Mouse (Mus musculus) hindbrain, postnatal 0 days (tissue): Measurements from ENCODE around the gene Ahnak. TPM values are rescaled to one million over a fixed set of nuclear protein-coding genes. Genes with fewer than 3 reads are reported as not detected.
A peak's percentile ranks its signal among the peaks of the same experiment; 100 is the strongest.

ENCODE experiments used
- ATAC-seq: fragments of 200-750 bp; cut with Nextera tagmentation; 2 replicates; pipeline ENCODE4 v1.8.0; 2017; ENCODE audit warnings: mild to moderate bottlenecking, moderate TSS enrichment, moderate library complexity
- DNase-seq: peaks from one replicate; pipeline ENCODE4 v3.0.0-alpha.2; 2015; ENCODE audit warnings: low spot score
- H3K27ac ChIP-seq: fragments of 300-500 bp; sonication (generic); 2 replicates; pipeline ENCODE4 v1.5.1; 2014; ENCODE audit warnings: mild to moderate bottlenecking
- H3K27me3 ChIP-seq: fragments of 300-500 bp; sonication (generic); 2 replicates; pipeline ENCODE4 v1.6.1; 2014; ENCODE audit warnings: low read length, mixed read lengths; ENCODE audit not compliant: insufficient read depth
- H3K36me3 ChIP-seq: fragments of 300-500 bp; sonication (generic); 2 replicates; pipeline ENCODE4 v1.6.1; 2014; ENCODE audit warnings: low read length, mixed read lengths; ENCODE audit not compliant: insufficient read depth
- H3K4me1 ChIP-seq: fragments of 300-500 bp; sonication (generic); 2 replicates; pipeline ENCODE4 v1.6.1; 2014; ENCODE audit warnings: antibody characterized with exemption, low read length, mixed read lengths; ENCODE audit not compliant: insufficient read depth
- H3K4me2 ChIP-seq: fragments of 300-500 bp; sonication (generic); 2 replicates; pipeline ENCODE4 v1.6.1; 2014; ENCODE audit warnings: low read depth, mild to moderate bottlenecking, low read length, moderate library complexity, mixed read lengths
- H3K4me3 ChIP-seq: fragments of 300-500 bp; sonication (generic); 2 replicates; pipeline ENCODE4 v1.5.1; 2014; ENCODE audit warnings: low read length
- H3K9ac ChIP-seq: fragments of 300-500 bp; sonication (generic); replicated peaks from 2 replicates; pipeline ENCODE4 v1.6.1; 2014; ENCODE audit warnings: mild to moderate bottlenecking, low read length, moderate library complexity, mixed read lengths
- H3K9me3 ChIP-seq: fragments of 300-500 bp; sonication (generic); 2 replicates; pipeline ENCODE4 v1.6.1; 2016; ENCODE audit warnings: low read length, mixed read lengths
- CTCF ChIP-seq: IDR thresholded peaks from 2 replicates; pipeline ENCODE4 v1.5.1; 2016; ENCODE audit warnings: antibody characterized with exemption, control low read depth, low read depth
- WGBS: fragments of 180-500 bp; shearing (Covaris S2); extraction: QIAGEN DNeasy Blood & Tissue Kit; methylation state at CpG from one replicate; pipeline ENCODE4 v1.1.7; 2014; 5-methylcytosine and 5-hydroxymethylcytosine counted together
- polyA plus RNA-seq: library from polyadenylated mRNA; unstranded; fragments of >200 nt; fragmentation: Nextera tagmentation; extraction: Ambion mirVana; gene quantifications from 2 replicates; pipeline ENCODE4 v1.2.1, GENCODE M21; 2015
- total RNA-seq: library from RNA; depleted of rRNA; stranded (reverse); fragments of >200 nt; gene quantifications from 2 replicates; pipeline ENCODE4 v1.2.3, GENCODE M21; 2014

The Ahnak gene
- total and polyA plus RNA-seq, 2 experiments from 2014 or later = 6.1 to 11.2 TPM

DNA sequence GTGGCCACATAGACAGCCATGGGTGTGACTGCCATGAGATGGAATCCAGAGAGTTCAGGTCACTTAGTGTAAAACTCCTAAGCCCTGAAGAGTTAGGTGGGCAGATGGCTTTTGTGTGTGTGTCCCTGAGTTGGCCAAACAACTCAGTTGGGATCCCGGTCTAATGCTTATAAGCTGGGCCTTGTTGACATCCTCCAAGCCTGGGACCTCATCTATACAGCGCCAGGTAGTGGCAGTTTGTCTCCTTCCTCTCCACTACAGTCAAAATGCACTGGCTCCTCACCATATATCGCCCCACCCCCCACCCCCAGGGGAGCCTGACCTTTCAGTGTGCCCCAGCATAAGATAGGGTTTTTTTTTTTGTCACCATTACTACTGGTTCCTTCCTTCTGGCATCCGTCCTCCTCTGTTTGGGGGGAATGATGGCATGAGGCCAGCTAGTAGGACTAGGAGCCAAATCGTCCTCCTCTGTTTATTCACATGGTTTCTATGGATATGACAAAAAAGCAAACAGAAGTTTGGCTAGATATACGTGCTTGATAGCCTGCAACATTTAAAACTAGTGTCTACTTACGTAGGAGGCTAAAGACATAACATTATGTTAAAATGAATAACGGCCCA is 80.7 kb downstream of the Ahnak start:
- no peak overlapping the region for H3K4me3 ChIP-seq
- H3K27ac ChIP-seq = peak overlapping the region; percentile 33; the same call in 1 of the 2 replicates
- H3K4me2 ChIP-seq = no peak overlapping the region
- peaks cover 14% of the 10 kb centered on the region for H3K4me1 ChIP-seq
- DNase-seq = peak; percentile 53
- H3K36me3 ChIP-seq = no peaks in the 10 kb centered on the region
- no peak for TF ChIP-seq CTCF
- no peak for ATAC-seq
- 43% methylated on average over 8 of the region's 8 CpGs for WGBS
- H3K27me3 ChIP-seq = no peaks in the 10 kb centered on the region
- no peaks in the 10 kb centered on the region for H3K9me3 ChIP-seq
- H3K9ac ChIP-seq = no peak overlapping the region

DNA sequence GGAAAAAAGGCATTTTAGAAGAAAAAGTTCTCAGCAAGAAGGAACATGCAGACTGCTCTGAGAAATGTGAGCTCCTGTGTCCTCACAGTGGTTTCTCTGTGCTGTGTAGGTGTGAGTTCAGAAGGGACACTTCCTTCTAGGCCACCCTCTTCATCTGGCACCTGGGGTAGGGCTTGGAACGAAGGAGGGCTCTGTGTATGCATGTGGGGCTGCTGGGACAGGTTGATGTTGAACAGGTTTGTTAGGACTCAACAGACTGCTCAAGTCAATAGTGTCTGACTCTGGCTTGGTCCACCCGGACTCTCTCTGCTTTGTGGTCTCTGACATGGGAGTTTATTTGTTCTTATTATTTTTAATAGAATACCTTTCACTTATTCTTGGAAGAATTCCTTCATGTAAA is 81.2 kb downstream of the Ahnak start:
- peak overlapping the region; percentile 33; the same call in 1 of the 2 replicates for H3K27ac ChIP-seq
- 65% methylated on average over 2 of the region's 2 CpGs for WGBS
- DNase-seq (no peak), ATAC-seq (no peak)
- H3K4me2 ChIP-seq = no peak overlapping the region
- no peak for TF ChIP-seq CTCF
- H3K27me3 ChIP-seq = no peaks in the 10 kb centered on the region
- H3K9ac ChIP-seq = no peak overlapping the region
- H3K9me3 ChIP-seq = no peaks in the 10 kb centered on the region
- peaks cover 14% of the 10 kb centered on the region for H3K4me1 ChIP-seq
- no peak overlapping the region for H3K4me3 ChIP-seq
- H3K36me3 ChIP-seq = no peaks in the 10 kb centered on the region

DNA sequence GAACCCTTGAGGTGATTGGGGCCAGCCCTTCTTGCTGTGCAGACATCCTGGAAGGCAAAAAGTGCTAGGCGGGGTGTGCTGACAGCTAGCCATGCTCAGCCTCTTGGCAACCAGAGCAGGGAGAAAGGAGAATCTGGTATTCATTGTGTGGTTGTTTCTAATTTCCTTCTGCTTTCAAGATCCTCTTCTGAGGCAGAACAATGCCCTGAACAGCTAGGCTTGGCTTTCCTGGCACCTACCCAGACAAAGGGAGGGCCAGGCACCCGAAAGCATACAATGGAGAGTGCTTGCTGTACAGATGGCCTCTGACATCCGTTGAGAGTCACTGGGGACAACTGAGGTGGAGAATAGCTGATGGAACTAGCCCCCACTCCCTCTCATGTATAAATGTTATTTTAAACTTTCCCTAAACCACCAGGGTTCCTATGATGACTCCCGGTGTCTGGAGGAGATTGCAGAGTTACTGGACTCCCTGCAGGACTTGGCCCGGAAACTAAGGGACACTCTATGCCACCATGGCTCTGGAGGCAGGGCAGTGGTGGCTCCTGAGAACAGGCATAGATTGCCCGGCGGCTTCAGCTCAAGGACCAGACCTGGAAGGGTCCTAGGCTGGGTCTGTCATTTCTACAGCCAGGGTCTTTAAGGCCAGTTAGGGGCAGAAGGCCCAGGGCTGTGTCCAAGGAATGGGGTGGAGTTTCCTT is 82.5 kb downstream of the Ahnak start:
- TF ChIP-seq CTCF = no peak
- 18% methylated on average over 7 of the region's 7 CpGs for WGBS
- Histone ChIP-seq H3K36me3 (no peaks in the 10 kb centered on the region), H3K9me3 (no peaks in the 10 kb centered on the region), H3K4me2 (no peak overlapping the region), H3K4me1 (peaks cover 8% of the 10 kb centered on the region; the same call in 1 of the 2 replicates), H3K27me3 (no peaks in the 10 kb centered on the region), H3K9ac (no peak overlapping the region), H3K27ac (peak overlapping the region; percentile 33; the same call in 1 of the 2 replicates), H3K4me3 (no peak overlapping the region)
- DNase-seq = peak; percentile 75
- ATAC-seq = peak; percentile 81; the same call in 1 of the 2 replicates

DNA sequence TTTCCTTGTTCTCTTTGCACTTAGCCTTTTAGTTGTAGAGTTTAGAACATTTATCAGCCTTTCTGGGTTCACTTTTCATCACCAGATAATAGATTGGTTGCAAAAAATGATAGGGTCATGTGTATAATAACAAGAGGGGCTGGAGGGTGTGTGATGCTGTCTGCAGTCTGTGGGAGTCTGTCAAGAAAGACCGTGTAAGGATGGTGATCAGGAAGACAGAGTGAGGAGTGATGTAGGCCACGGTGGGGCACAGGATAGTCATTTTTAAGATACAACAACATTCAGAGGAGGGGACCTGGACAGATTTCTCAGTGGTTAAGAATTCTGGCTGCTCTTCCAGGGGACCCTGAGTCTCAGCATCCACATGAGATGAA is 83.1 kb downstream of the Ahnak start:
- Histone ChIP-seq H3K27me3 (no peaks in the 10 kb centered on the region), H3K36me3 (no peaks in the 10 kb centered on the region), H3K4me1 (peaks cover 7% of the 10 kb centered on the region; the same call in 1 of the 2 replicates), H3K4me2 (no peak overlapping the region), H3K4me3 (no peak overlapping the region), H3K27ac (peak overlapping the region; percentile 33; the same call in 1 of the 2 replicates), H3K9ac (no peak overlapping the region), H3K9me3 (no peaks in the 10 kb centered on the region)
- 64% methylated on average over 2 of the region's 2 CpGs for WGBS
- no peak for TF ChIP-seq CTCF
- ATAC-seq = no peak
- no peak for DNase-seq

DNA sequence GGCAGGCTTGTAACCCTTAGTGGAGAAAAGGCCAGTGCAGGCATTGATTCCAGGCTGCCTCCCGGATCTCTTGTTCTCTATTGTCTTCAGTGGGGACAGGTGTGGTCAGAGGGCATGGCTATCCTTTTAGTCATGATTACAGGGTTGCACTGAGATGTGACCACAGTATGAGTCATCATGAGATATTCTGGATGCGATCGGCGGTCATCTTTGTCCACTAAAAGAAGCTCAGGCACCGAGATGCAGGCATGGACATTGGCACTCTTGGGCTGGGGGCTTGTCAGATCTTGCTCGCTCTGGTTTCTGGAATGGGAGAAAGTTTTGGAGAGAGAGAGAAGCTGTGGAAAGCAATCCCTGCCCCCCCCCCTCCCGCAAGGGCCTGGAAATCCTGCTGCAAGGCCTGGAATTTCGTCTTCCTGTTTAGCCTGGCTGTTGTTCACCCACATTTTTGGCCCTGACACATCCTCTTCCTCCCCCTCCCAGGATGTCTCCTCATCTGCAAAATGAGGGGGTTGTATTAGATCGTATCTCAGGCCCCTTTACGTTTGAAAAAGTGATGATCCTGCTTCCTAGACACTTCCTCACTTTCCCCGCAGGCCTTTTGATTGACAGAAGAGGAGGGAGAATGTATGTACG is 84.8 kb downstream of the Ahnak start:
- no peak for ATAC-seq
- no peak overlapping the region for H3K4me2 ChIP-seq
- no peaks in the 10 kb centered on the region for H3K9me3 ChIP-seq

DNA sequence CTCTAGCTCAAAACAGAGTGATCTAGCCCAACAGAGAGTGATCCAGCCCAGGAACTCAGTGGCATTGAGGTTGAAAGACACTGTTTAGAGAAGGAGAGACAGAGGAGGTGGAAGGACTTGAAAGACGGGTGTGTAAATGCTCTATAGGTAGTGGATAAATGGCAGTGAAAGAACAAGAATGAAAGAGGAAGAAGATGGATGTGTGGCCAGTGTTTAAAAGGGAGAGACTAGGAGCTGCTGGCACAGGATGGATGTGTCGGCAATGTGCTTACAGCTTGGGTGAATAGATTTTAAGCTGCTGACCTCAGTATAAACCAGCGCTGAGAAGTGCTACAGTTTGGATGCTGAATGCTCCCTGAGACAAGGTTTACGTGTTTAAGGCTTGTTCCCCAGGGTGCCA is 85.3 kb downstream of the Ahnak start:
- 61% methylated on average over 4 of the region's 4 CpGs for WGBS

More for the DNA sequence above, 84.8 kb downstream of the Ahnak start:
- no peak for TF ChIP-seq CTCF
- H3K27me3 ChIP-seq = no peaks in the 10 kb centered on the region
- WGBS = 79% methylated on average over 12 of the region's 12 CpGs
- H3K27ac ChIP-seq = no peak overlapping the region
- no peak for DNase-seq
- H3K9ac ChIP-seq = no peak overlapping the region
- H3K4me1 ChIP-seq = peaks cover 7% of the 10 kb centered on the region; the same call in 1 of the 2 replicates
- no peak overlapping the region for H3K4me3 ChIP-seq
- no peaks in the 10 kb centered on the region for H3K36me3 ChIP-seq

More for the DNA sequence above, 85.3 kb downstream of the Ahnak start:
- DNase-seq (no peak), ATAC-seq (no peak)
- TF ChIP-seq CTCF = no peak
- H3K4me2 ChIP-seq = no peak overlapping the region
- no peak overlapping the region for H3K4me3 ChIP-seq
- H3K27me3 ChIP-seq = no peaks in the 10 kb centered on the region
- H3K9me3 ChIP-seq = no peaks in the 10 kb centered on the region
- no peak overlapping the region for H3K9ac ChIP-seq
- H3K36me3 ChIP-seq = no peaks in the 10 kb centered on the region
- peaks cover 7% of the 10 kb centered on the region; the same call in 1 of the 2 replicates for H3K4me1 ChIP-seq
- H3K27ac ChIP-seq = no peak overlapping the region
